Mouse (Mus musculus) monocyte, adult 2 months (primary cell): ENCODE measurements around the gene Retreg3.

Experiments used
- DNase-seq, 2 experiments: peaks; one replicate each; pipeline ENCODE4 v3.0.0; 2022; ENCODE audit warnings: low spot score in 2 of 2, low read depth in 1 of 2

The Retreg3 gene

DNA sequence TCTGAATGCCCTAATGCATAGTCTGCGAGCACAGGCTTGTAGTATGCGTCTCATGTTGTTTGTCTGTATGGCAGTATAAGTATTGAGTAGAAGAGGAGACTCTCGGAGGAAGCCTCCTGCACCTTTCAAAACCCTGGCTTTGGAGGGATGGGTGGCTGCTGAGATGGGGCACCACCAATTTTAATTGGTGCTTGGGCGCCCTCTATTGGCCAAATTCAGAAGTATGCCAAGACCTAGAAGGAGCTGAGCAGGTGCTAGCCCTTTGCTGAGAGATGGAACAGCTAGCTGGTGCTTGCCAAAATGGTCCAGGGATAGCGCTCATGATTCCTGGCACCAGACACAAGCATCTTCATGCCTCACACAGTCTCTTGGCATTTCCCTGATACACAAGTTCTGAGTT, 61.8 kb downstream of the Retreg3 start:
- peak in 1 of 2 experiments; percentile 69 for DNase-seq

DNA sequence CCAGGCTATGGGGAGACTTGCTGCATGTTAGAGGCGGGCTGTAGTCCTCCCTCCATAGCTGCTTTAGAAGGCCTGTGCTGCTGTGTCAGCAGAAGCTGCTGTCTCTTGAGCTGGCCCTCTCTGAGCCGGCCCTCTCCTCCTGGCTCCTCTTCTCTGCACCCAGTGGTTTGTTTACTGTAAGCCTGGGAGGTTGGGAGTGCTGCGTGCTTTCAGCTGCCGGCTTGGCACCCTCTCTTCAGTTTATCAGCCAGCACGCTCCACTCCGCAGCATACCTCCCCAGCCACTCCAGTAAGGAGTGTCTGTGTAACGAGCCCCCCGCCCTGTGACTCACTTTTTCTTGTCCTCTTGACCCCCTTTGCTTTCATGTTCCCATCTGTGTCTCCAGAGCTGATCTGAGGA, 62.8 kb downstream of the Retreg3 start:
- DNase-seq: no peak

DNA sequence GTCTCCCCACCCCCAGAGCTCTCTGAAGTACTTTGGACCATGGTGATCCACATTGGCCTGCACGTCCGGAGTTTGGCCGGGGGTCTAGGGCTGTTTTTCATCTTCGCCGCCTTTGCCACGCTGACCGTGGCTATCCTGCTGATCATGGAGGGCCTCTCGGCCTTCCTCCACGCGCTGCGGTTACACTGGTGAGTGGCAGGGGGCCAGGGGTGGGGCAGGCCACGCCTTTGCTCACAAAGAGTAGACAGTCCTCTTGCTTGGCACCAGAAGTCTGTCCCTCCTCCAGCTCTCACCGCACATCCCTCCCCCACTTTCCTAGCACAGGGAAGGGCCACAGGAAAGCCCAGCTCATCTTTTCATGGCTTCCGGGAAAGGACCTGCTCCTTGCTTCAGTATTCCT, 64.3 kb downstream of the Retreg3 start:
- DNase-seq: no peak

DNA sequence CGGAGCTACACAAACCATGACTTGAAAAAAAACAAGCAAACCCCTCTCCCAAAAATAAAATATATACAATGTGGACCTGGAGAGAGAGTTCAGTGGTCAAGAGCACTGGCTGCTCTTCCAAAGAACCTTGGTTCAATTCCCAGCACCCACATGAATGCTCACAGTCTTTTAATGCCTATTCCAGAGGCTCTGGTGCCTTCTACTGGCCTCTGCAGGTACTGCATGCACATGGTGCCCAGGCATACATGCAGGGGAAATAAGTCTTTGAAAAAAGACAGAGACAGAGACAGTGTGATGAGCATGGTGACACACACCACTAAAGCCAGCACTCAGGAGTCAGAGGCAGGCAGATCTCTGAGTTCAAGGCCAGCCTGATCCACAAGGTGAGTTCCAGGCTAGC, 65.7 kb downstream of the Retreg3 start:
- no peak for DNase-seq

DNA sequence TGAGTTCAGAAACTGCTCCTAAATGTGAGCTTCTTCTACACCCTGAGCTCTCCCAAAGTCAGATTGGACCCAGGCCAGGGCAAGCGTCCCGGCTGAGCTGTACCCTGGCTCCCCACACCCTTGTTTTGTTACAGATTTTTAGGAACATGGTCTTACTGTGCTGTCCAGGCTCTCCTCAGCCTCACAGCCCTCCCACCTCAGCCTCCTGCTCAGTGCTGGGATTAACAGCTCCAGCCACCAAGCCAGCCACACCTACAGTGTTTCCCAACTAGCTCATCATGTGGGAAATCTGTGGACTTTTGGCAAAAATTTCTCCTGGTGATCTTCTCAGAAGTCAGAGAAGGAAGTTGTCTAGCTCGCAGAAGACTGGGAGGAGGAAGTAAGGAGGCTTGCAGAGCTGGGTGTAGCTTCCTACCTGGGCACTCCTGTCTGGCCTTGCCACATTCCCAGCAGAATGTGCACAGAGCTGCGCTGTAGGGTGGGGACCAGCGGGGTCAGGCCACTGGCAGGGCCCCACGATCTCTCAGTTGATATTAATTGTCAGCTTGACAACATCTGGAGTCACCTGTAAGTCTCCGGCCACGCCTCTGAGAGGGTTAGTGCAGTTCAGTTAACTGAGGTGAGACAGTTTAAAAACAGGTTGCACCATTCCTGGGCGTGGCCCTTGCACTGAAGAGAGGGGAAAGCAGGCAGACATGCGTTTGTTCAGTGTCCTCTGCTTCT, 66.8 kb downstream of the Retreg3 start:
- no peak for DNase-seq

DNA sequence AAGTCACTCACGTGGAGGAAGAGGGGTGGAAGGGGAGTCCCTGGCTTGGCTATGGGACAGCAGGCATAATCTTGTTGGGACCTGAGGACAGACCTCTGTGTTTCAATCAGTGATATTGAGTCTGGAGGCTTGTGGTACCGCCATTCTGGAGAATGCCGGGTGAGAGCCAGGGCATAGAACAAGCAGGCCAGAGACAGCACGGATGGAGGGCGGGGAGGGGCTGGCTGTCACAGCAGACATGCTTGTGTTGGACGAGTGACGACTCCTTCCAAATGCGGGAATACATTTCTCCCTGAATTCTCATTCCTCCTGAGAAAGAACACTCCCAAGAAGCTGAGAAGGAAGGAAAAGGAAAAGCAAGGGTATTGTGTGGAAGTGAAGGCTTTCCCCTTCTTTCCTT, 68.1 kb downstream of the Retreg3 start:
- no peak for DNase-seq

DNA sequence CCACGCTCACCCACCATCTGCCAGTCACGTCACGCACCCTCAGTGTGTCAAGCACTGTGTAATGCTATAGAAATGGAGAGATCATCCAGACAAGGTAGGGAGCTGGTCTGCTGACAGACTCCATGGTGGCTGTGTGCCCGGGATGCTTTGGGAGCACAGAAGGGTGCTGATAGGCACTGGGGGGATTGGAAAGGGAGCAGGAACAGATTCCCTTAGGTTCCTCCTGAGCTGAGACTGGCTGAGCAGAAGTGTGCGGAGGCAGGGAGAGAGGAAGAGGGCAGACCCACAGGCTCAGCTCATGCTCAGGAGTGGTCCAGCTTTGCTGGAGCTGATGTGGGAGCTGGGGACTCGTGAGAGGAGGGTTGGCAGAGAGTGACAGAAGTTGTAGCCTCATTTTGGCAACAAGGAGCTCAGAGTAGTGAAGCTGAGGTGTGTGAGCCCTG, 68.6 kb downstream of the Retreg3 start:
- DNase-seq: no peak

DNA sequence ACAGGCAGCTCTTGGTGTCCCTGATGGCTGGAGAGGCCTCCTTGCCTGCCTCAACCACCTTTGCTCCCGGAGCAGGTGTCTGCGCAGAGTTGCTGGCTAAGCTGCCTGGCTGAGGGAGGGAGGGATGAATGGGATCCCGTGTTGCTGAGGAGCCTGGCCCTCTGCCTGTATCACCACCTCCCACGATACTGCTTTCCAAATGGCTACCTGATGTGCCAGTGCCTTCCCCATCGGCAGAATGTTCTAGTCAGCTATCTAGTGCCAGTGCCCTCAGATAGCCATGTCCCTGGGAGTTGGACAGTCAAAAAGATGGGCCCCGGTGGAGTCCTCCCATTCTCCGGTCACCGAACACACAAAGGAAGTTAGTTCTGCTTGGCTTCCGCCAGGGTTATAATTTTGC, 69.3 kb downstream of the Retreg3 start:
- DNase-seq: no peak

DNA sequence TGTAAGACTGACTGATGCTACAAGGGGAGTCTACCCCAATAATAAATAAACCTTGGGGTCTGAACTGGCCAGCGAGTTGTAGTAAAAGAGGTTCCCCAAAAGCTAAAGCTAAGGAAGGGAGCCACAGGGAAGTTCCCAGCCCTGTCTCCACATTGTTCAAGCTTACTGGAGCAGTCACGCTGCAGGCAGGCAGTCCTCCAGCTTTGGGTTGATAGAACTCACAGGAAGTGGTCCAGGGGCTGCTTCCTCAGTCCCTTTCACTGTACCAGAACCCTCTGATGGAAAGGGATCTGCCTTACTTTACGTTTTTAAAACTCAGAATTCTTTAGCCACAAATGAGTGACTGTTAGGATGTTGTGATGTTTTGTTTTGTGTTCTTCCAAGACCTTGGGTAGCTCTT, 72.2 kb downstream of the Retreg3 start:
- DNase-seq: no peak

DNA sequence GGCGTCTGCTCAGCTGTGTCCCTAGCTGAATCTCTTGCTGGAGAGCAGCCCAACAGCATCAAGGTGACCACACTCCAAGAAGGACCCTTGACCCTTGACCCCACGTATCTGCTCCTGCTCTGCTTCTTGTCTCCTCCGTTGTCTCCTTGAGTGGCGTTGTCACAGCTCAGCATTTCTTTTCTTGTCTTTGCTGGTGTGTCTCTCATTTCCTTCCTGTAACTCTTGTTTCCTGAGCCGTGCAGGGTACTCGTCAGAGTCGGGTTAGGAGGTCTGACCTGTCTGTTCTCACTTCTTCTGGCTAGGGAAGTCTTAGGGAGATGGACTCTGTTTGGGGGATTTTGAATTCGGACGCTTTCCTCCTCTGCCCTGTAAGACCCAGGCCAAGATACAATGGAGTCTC, 73.3 kb downstream of the Retreg3 start:
- DNase-seq: no peak
